Mouse (Mus musculus) embryo, embryonic 9.5 days (tissue): Measurements from ENCODE around the gene L3mbtl1.
A peak's percentile ranks its signal among the peaks of the same experiment; 100 is the strongest.
"Not testable (repeated sequence)": the region's sequence is repeated elsewhere in the genome, so short reads cannot be mapped to it uniquely, and the experiment has no call there.

Source experiments
- DNase-seq: peaks from one replicate; pipeline ENCODE4 v3.0.0-alpha.2; 2017; ENCODE audit errors: extremely low spot score

Gene L3mbtl1

GRCm38 (mm10) chr2:162943148-162943846 is at the start of gene L3mbtl1:
Gene L3mbtl1, plus strand, starts transcription at chr2:162943472.
- DNase-seq, result peak; percentile 54

GRCm38 (mm10) chr2:162899256-162899655 is 44.0 kb upstream of the L3mbtl1 start:
- DNase-seq, result not testable (repeated sequence)

DNA sequence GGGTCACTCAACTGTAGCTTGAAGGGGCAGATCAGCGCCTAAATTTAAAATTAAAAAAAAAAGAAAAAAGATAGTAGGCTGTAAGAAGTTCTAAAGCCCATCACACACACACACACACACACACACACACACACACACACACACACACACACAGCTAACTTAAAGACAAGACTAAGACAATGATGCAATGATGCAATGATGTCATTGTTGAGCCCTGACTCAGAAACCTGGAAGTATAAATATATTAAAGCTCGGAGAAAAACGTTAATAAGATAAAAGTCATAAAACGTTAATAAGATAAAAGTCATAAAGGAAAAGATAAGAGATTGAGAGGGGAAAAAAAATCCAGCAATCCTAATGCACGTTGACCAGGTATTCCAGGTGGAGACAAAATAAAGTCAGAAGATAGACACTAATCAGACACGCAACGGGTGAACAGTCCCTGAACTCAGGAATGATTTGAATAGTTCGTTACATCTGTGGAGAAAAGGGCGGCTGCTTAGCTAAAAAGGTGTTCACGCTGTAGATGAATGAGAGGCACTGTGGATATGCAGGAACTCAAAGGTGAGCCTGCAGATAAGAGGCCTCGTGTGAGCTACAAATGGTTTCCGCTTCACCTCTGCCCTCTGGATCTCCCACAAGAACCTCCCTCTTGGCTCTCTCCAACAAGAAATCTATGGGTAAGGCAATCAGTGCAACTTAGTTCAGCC is 43.2 kb upstream of the L3mbtl1 start:
- no peak for DNase-seq

DNA sequence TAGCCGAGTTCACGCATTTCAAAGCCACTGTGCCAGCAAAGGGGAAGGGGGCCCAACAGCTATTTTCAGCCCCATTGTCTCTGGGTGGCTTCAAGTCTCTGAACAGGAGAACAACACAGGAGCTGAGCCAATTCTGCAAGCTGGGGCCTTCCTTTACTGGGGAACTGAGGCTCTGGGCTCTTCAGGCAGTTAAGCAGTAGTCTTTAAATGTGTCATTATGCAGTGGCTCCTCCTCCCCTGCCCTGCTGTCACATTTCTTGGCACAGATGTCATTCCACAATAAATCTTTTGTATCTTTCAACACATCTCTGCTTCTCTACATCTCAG is 42.7 kb upstream of the L3mbtl1 start:
- no peak for DNase-seq

- no peak for DNase-seq
These were observed 37.4 kb upstream of the L3mbtl1 start for GRCm38 (mm10) chr2:162905902-162906301.

DNA sequence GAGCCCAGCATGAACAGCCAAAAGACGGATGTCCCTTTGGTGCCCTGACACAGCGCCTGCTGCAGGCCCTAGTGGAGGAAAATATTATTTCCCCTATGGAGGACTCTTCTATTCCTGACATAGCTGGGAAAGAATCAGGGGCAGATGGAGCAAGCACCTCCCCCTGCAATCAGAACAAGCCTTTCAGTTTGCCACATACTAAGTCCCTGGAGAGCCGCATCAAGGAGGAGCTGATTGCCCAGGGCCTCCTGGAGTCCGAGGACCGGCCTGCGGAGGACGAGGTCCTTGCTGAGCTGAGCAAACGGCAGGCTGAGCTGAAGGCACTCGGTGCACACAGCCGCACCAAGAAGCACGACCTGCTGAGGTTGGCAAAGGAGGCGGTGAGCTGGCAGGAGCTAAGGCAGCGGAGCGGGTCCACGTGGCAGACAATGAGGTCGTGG is 35.2 kb upstream of the L3mbtl1 start:
- DNase-seq, result no peak

DNA sequence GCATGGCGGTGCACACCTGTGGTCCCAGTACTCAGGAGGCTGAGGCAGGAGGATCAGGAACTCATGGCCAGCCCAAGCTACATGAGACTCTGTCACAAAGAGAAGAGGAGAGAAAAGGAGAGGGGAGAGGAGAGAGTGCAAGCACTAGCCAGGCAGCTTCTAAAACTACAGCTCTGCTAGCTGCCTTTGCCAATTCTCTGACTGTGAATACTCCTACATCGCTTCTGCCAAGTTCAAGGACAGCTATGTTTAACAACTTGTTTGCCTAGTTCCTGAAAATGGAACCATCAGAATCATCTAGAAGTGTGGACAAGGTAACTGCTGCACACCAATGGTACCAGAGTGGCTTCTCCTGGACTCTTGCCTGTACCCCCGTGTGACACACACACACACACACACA is 29.2 kb upstream of the L3mbtl1 start:
- no peak for DNase-seq

- no peak for DNase-seq
These were observed 28.8 kb upstream of the L3mbtl1 start for GRCm38 (mm10) chr2:162914519-162914918.

DNA sequence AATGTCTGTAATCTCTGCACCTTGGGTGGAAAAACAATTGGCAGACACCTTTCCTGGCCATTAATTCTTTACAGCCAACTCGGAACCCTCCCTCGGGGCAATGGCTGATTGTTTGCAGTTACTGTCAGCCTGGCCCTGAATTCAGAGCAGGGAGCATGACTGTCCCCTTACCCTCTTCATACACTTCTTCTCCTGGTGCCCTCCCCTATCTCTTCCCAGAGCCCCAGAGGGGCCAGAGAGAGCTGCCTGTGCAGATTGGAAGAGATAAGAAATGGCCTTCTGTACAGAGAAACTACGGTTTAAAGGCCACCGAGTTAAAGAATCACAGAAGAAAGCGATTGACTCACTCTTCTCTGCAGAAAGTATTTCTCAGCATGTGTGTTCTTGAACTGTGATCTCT is 23.3 kb upstream of the L3mbtl1 start:
- DNase-seq, result no peak

GRCm38 (mm10) chr2:162922183-162922582 is 21.1 kb upstream of the L3mbtl1 start:
- DNase-seq, result no peak

DNA sequence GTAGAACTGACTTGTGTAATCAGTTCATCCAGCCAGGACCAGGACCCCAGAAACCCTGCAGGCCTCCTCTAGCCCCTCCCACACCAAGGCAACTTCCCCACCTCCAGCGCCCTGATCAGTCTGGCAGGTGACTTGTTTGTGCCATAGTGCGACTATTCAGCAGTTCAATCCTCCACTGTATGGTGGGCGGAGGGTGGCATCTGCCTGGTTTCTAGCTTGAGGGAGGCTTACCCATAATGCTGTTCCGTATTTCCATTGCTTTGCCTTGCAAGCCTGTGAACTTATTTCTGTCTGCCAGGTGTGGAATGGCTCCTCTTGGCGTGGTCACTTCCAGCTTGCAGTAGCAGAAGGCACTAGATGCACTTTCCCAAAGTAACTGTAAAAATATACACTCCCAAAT is 20.4 kb upstream of the L3mbtl1 start:
- no peak for DNase-seq

DNA sequence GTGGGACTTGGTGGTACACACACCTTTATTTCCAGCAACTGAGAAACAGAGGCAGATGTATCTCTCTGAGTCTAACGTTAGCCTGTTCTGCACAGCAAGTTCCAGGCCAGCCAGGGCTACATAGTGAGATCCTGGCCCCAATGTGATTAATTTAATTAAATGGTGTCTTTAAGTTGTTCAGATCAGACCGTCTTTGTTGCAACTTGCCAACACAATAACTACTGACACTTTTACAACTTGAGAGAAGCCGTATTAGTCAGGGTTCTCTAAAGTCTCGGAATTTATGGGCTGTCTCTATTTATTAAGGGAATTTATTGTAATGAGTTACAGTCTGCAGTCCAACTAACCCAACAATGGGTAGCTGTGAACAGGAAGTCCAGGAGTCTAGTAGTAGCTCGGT is 19.1 kb upstream of the L3mbtl1 start:
- DNase-seq, result no peak

GRCm38 (mm10) chr2:162927918-162928585 is 15.2 kb upstream of the L3mbtl1 start:
- DNase-seq, result no peak

DNA sequence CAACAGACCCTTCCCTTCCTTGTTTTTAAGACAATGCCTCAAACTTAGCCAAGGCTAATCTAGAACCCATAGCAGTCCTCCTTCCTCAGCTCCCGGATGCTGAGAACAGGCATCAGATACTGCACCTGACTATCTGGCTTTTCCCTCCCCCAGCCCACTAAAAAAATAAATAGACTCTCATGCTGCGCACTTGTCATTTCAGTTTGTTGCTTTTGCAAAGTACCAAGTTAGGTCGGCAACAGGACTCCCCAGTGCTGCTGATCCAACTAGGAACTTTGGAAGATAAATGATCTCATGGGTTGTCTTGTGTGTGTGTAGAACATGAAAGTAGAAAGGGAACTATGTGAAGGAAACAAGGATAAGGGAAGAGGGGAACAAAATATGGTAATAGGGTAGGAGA is 13.6 kb upstream of the L3mbtl1 start:
- DNase-seq, result no peak

DNA sequence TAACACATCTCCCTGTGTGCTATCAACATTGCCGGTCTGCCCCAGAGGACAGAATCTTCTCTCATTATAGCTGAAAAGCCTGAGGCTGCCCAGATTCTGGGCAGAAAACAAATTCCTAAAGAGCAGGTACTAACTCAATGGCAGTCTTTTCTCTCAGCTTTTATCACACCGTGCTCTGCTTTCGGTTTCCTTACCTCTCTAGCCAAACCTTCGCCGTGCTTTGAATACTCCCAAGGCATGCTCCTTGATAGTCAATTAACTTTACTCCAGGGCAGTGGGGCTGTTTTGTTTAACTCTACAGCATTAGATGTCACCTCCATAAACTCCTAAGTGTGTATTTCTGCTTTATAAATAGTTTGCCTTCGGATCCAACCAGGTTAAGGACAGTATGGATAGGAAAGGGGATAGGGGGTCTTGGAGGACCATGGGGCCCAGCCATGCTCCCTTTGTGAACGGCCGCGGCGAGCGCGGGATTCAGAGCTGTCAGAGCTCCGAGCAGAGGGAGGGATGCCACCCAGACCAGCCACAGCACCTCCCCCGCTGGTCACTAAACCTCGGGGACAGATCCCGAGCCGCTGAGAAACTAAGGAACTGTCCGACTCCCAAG is 12.7 kb upstream of the L3mbtl1 start:
- DNase-seq, result no peak

GRCm38 (mm10) chr2:162931123-162931673 is 12.1 kb upstream of the L3mbtl1 start, which contains the start of gene Srsf6:
Gene Srsf6, plus strand, starts transcription at chr2:162931528.
- peak; percentile 91 for DNase-seq

- peak; percentile 61 for DNase-seq
These were observed 11.3 kb upstream of the L3mbtl1 start for GRCm38 (mm10) chr2:162931674-162932650.

DNA sequence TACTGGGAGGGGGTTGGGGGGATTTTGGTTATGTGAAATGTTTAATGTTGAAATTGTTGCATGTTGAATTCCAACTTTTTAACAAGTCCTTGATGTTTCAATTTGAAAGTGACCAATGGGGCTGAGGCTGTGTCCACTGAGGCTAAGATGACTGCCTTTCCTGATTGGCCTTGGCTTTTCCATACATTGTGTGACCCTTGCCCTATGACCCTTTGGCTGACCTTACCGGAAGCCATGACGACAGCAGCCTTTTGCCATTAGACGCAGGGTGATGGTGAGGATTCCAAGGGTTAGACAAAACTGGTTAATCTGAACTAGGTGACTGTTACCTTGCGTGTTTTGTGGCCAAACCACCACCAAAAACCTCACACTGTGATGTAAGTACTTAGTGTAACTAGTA is 10.6 kb upstream of the L3mbtl1 start:
- peak; percentile 52 for DNase-seq

- no peak for DNase-seq
These were observed 8.9 kb upstream of the L3mbtl1 start for GRCm38 (mm10) chr2:162934421-162934820.

- DNase-seq, result no peak
These were observed 7.6 kb upstream of the L3mbtl1 start for GRCm38 (mm10) chr2:162935700-162936099.

GRCm38 (mm10) chr2:162939562-162939961 is 3.7 kb upstream of the L3mbtl1 start:
- no peak for DNase-seq
